Mouse (Mus musculus) bone marrow macrophage, adult 2 months (primary cell): Measurements from ENCODE around the gene Ablim1. TPM values are rescaled to one million over a fixed set of nuclear protein-coding genes. Genes with fewer than 3 reads are reported as not detected.

ENCODE experiments used
- H3K27ac ChIP-seq: 2 replicates; pipeline ENCODE4 v1.5.1; 2012; ENCODE audit warnings: low read depth, low read length; ENCODE audit not compliant: insufficient read depth
- H3K4me1 ChIP-seq: 2 replicates; pipeline ENCODE4 v1.6.1; 2012; ENCODE audit warnings: low read length; ENCODE audit not compliant: control insufficient read depth, insufficient read depth
- H3K4me3 ChIP-seq: 2 replicates; pipeline ENCODE4 v1.5.1; 2012; ENCODE audit warnings: mild to moderate bottlenecking, low read length, moderate library complexity; ENCODE audit not compliant: insufficient read depth
- CTCF ChIP-seq: IDR thresholded peaks from 2 replicates; pipeline ENCODE4 v1.5.1; 2012; ENCODE audit warnings: low read depth, mild to moderate bottlenecking, low read length, moderate library complexity
- POLR2A ChIP-seq: IDR thresholded peaks from 2 replicates; pipeline ENCODE4 v1.6.1; 2012; ENCODE audit warnings: mild to moderate bottlenecking, low read depth, low read length, borderline replicate concordance
- polyA plus RNA-seq: library from polyadenylated mRNA; stranded (reverse); fragments of >200 nt; gene quantifications from 2 replicates; pipeline ENCODE4 v1.2.4, GENCODE M21; 2012; ENCODE audit not compliant: missing spikeins, insufficient read depth, insufficient read length

Ablim1 gene
- polyA plus RNA-seq, 1 experiment, result 0.25 TPM

GRCm38 (mm10) chr19:57272824-57273613 lies 41.7 kb downstream of the Ablim1 start:
- TF ChIP-seq POLR2A (no peak), CTCF (no peak)
- Histone ChIP-seq H3K4me3 (peak overlapping the region; percentile 31), H3K27ac (peak overlapping the region; percentile 41), H3K4me1 (peaks cover 14% of the 10 kb centered on the region)

- peaks cover 14% of the 10 kb centered on the region for H3K4me1 ChIP-seq
- TF ChIP-seq CTCF, result no peak
- no peak overlapping the region for H3K4me3 ChIP-seq
- H3K27ac ChIP-seq, result no peak overlapping the region
These were observed 43.0 kb downstream of the Ablim1 start for GRCm38 (mm10) chr19:57271757-57272156.

GRCm38 (mm10) chr19:57270711-57271110 lies 44.0 kb downstream of the Ablim1 start:
- H3K27ac ChIP-seq, result no peak overlapping the region
- H3K4me3 ChIP-seq, result no peak overlapping the region
- TF ChIP-seq CTCF (no peak), POLR2A (no peak)
- peaks cover 14% of the 10 kb centered on the region for H3K4me1 ChIP-seq

GRCm38 (mm10) chr19:57269791-57270190 lies 44.9 kb downstream of the Ablim1 start:
- H3K4me1 ChIP-seq, result peaks cover 14% of the 10 kb centered on the region
- no peak overlapping the region for H3K4me3 ChIP-seq
- TF ChIP-seq CTCF (no peak), POLR2A (no peak)
- H3K27ac ChIP-seq, result no peak overlapping the region

- Histone ChIP-seq H3K27ac (no peak overlapping the region), H3K4me1 (peaks cover 2% of the 10 kb centered on the region; the same call in 1 of the 2 replicates), H3K4me3 (no peak overlapping the region)
- TF ChIP-seq CTCF (no peak), POLR2A (no peak)
These were observed 47.2 kb downstream of the Ablim1 start for GRCm38 (mm10) chr19:57267531-57267930.

- H3K4me1 ChIP-seq, result no peaks in the 10 kb centered on the region
- no peak overlapping the region for H3K4me3 ChIP-seq
- H3K27ac ChIP-seq, result no peak overlapping the region
- TF ChIP-seq POLR2A, result no peak
- TF ChIP-seq CTCF, result no peak
These were observed 48.2 kb downstream of the Ablim1 start for GRCm38 (mm10) chr19:57266374-57267085.

- no peak overlapping the region for H3K4me3 ChIP-seq
- H3K4me1 ChIP-seq, result no peaks in the 10 kb centered on the region
- TF ChIP-seq POLR2A (no peak), CTCF (no peak)
- H3K27ac ChIP-seq, result no peak overlapping the region
These were observed 50.3 kb downstream of the Ablim1 start for GRCm38 (mm10) chr19:57264296-57264947.

- H3K4me3 ChIP-seq, result no peak overlapping the region
- H3K27ac ChIP-seq, result no peak overlapping the region
- no peaks in the 10 kb centered on the region for H3K4me1 ChIP-seq
- TF ChIP-seq POLR2A, result no peak
- no peak for TF ChIP-seq CTCF
These were observed 56.9 kb downstream of the Ablim1 start for GRCm38 (mm10) chr19:57257801-57258200.

- TF ChIP-seq POLR2A, result no peak
- no peak for TF ChIP-seq CTCF
- Histone ChIP-seq H3K4me3 (no peak overlapping the region), H3K4me1 (no peaks in the 10 kb centered on the region), H3K27ac (no peak overlapping the region)
These were observed 58.1 kb downstream of the Ablim1 start for GRCm38 (mm10) chr19:57256666-57257065.

GRCm38 (mm10) chr19:57255157-57255556 lies 59.6 kb downstream of the Ablim1 start:
- TF ChIP-seq POLR2A, result no peak
- Histone ChIP-seq H3K4me3 (no peak overlapping the region), H3K27ac (no peak overlapping the region), H3K4me1 (no peaks in the 10 kb centered on the region)
